ENCODE assay signal across 8 mouse cellular contexts in genomic region chr11:23770760-23771506, GRCm38 (mm10). TPM values are rescaled to one million over a fixed set of nuclear protein-coding genes. Genes with fewer than 3 reads are reported as not detected.
DNase-seq lines count a peak whose midpoint lies in the region; ATAC-seq and TF ChIP-seq lines count a peak whose summit lies in the region.

Gene Rel, minus strand, starts transcription at chr11:23770970.

- peak; percentile 91 for DNase-seq in ZHBTc4 (ENCODE audit: low read depth, low spot score)
- peak; percentile 95 for DNase-seq in gastrocnemius, postnatal 10 days
- DNase-seq in induced T-regulatory cell, adult 2 months (ENCODE audit: low read depth): peak; percentile 94
- DNase-seq in left cerebral cortex, adult 9 months (ENCODE audit: low spot score in 2 of 2): peak; percentile 62 to 92
- peak; percentile 85 for DNase-seq in right cerebral cortex, postnatal 14 days
- peak; percentile 92 to 94 for DNase-seq in urinary bladder, postnatal 36 days (ENCODE audit: low spot score in 2 of 2)

- H3K4me3 ChIP-seq in cortical plate, adult 2 months (ENCODE audit: insufficient read depth, low read length): peak within 1 kb of the TSS; percentile 99

- H3K4me1 ChIP-seq in cortical plate, adult 2 months (ENCODE audit: control insufficient read depth, insufficient read depth, low read length): no peaks in the 10 kb centered on the region; the same call in 1 of the 2 replicates

- no peak for TF ChIP-seq CTCF in cortical plate, adult 2 months (IDR thresholded peaks at IDR 0.05; ENCODE audit: extremely low read depth, insufficient read depth, low read length)

- peak; percentile 63 for TF ChIP-seq POLR2A in cortical plate, adult 2 months (IDR thresholded peaks at IDR 0.05; ENCODE audit: extremely low read depth, insufficient read depth, low read length)

- peak; percentile 60 for ATAC-seq in megakaryocyte progenitor cell, adult 5-6 weeks (replicated peaks; ENCODE audit: poor library complexity)

- peak within 1 kb of the TSS; percentile 98 for H3K27ac ChIP-seq in cortical plate, adult 2 months (ENCODE audit: insufficient read depth, low read length)

RNA-seq across cellular contexts. Expression of gene Rel, which starts in this region (rescaled TPM):
- polyA plus RNA-seq in cortical plate, adult 2 months (2012; rRNA removed): 2.0 and 2.2 TPM in 2 replicates
- total RNA-seq in gastrocnemius, postnatal 10 days (2021): 1 to 10 TPM; 3.1 to 4.7 TPM
- 20.7 and 25.9 TPM in 2 replicates for total RNA-seq in megakaryocyte progenitor cell, adult 5-6 weeks (2015)
- total RNA-seq in megakaryocyte progenitor cell, adult 5-6 weeks (2017): 8.1 and 8.9 TPM in 2 replicates

Comparison
In these comparisons a context has a peak if more than half of its experiments do, and no peak if none do; other contexts are left out.
1. Peak in every context shown above with its lines: DNase-seq, ATAC-seq, H3K4me3 ChIP-seq and H3K27ac ChIP-seq.